Mouse (Mus musculus) embryo, embryonic 11 days (tissue): ENCODE results near the gene 4933405L10Rik.

Experiments used
- DNase-seq: peaks from one replicate; pipeline ENCODE4 v3.0.0-alpha.2; 2015

Gene 4933405L10Rik

DNA sequence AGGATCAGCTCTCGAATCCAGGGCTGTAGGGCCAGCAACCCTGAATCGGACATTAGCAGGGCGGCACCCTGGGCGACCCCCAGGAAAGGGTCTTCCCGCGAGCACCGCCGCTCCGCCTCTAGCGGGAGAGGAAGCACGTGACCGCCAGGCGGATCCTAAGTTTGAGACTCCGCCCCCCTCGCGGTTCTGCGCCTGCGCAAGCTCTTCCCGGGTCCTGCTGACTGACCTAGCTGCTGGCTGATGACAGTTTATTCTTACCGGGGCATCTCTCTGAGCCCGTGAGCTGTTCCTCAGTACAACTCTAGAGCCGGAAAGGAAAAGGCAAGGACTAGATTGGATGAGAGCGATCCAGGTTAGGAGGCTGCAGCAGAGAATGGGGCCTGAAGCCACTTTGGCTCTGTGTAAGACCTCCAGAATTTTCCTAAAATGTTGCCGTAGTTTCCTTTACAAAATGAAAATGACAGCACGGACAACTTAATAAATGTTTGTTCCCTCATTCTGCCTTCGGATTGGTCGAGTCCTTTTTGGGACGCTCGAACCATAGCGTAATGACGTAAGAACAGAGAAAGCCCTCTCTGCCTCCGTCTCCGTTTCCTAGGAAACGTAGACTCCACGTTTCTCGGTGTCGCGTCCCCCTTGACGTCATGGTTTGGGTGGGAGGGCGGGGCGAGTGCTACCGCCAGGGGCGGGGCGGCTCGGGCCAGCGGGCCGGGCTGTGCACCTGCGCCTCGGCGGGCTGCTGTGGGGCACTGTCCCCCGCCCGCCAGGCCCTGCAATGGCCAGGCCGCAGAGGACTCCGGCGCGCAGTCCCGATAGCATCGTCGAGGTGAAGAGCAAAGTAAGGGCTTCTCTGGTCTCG, 6.3 kb upstream of the 4933405L10Rik start, which contains the start of the genes Acd and Pard6a:
Gene Acd (minus strand): TSS at position 137 of the 859 bp plus-strand sequence.
Gene Pard6a (plus strand): TSS at position 183 of the 859 bp plus-strand sequence.
- peak; percentile 97 for DNase-seq

DNA sequence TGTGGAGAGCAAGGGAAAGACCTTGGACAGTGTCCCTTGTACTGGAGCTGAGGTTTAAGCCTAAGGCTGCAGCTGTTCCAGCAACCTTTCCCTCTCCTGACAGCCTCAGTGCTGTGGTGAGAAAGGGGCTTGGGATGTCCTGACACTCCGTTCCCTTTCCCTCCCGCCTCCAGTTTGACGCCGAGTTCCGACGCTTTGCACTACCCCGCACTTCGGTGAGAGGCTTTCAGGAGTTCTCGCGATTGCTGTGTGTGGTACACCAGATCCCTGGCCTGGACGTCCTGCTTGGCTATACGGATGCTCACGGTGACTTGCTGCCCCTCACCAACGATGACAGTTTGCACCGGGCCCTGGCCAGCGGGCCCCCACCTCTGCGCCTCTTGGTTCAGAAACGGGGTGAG, 5.5 kb upstream of the 4933405L10Rik start:
- peak; percentile 18 for DNase-seq

DNA sequence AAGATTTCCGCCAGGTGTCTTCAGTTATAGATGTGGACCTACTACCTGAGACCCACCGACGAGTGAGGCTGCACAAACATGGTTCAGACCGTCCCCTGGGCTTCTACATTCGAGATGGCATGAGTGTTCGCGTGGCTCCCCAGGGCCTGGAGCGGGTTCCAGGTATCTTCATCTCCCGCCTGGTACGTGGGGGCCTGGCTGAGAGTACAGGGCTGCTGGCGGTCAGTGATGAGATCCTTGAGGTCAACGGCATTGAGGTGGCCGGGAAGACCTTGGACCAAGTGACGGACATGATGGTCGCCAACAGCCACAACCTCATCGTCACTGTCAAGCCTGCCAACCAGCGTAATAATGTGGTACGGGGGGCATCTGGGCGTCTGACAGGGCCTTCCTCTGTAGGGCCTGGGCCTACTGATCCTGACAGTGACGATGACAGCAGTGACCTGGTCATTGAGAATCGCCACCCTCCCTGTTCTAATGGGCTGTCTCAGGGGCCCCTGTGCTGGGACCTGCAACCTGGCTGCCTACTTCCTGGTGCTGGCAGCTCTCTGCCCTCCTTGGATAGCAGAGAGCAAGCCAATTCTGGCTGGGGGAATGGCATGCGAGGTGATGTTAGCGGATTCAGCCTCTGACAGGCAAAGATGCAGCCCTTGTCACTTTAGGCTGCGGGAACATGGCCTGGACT, 4.6 kb upstream of the 4933405L10Rik start:
- no peak for DNase-seq

DNA sequence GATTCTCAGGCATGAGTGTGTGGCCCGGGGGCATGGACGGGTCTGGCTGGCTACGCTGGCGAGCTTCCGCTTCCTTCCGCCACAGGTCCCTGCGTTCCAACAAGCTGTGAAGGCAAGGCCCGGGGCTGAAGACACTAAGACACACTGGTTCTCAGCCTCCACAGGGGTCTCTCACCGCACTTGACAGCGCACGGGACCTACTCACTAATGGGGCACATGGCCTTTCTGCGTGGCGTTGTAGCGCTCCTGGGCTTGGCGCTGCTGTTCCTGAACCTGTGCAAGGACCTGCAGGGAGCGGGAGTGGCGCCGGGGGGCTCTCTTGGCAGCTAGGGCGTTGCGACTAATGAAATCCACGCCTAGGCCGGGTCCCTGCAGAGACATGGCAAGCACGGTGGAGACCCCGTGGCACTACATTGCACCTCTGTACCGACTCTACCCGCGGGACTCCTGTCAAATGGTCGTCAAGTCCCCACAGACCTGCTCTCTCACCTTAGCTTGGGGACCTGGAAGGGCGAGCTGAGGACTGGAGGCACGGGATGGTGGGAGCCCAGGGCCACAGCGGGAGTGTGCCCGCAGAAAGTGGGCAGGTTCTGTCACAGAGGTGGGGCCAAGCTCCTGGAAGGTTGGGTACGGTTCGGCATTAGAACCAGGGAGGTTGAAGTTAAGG, 3.2 kb upstream of the 4933405L10Rik start:
- no peak for DNase-seq

DNA sequence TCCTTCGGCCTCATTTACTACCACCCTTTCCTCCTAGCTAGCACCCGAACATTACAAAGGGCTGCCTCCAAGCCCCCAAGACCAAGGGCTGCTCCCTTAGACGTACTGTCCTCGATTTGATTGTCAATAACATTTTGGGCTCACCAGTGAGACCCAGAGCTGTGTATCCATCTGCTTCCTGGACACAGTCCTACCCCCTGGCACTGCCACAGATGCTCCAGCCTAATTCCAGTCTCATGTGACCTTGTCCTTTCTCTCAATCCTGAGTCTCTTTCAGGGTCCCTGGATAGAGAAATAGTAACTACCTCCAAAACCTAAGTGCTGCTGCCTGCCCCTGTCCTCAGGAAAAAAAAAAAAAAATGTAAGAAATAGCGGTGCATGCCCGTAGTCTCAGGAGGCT, 2.5 kb upstream of the 4933405L10Rik start:
- DNase-seq: no peak

DNA sequence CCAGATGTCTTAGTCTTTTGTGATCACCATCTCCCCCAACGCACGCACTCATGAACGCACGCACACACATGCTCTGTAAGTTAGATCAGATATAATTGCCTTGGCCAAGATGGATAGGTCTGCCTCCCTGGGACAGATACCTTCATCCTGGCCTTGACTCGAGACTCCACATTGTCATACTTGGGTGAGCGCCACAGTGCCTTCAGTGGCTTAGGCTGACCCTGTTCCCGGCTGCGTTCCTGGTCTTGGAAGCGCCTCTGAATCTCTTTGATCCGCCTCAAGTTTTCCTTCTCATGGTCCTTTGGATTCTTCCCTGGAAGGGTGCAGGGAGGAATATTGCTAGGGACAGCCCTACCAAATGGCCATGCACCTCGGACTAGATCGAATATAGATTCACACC, 1.0 kb upstream of the 4933405L10Rik start:
- DNase-seq: no peak

DNA sequence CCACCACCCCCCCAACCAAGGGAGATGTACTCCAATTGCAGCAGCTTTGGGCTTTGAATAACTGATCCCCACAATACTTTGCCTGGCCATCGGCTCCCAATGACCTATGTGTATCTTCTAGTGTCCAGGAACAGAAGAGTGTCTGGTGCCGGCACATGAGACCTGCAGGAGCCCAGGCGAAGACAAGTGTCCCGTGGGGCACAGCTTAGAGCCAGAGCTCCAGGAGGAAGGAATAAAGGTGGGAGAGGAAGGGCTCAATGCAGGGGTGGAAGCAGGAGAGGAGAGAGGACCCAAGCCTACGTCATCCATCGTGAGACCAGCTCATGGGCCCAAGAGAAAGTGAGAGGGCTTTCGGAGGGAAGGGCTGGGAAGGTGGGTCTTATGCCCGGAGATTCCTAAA, 1.2 kb downstream of the 4933405L10Rik start:
- no peak for DNase-seq

DNA sequence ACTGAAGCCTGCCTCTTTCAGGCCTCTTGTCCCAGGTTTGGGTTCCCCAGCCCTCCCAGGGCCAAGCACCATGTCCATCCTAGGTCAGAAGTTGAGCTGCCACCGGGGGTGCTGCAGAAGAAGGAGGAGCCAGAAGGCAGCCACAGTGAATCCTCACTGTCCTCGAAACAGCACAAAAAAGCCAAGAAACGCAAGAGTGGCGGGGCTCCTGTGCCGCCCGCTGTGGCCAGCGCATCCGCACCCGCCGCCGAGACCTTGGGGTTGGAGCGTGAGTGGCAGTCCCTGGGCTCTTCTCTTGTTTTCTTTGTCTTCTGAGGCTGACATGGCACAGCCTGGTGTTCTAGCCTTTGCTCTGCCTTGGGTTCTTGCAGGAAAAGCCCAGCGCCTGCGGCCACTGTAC, 1.9 kb downstream of the 4933405L10Rik start:
- DNase-seq: no peak

DNA sequence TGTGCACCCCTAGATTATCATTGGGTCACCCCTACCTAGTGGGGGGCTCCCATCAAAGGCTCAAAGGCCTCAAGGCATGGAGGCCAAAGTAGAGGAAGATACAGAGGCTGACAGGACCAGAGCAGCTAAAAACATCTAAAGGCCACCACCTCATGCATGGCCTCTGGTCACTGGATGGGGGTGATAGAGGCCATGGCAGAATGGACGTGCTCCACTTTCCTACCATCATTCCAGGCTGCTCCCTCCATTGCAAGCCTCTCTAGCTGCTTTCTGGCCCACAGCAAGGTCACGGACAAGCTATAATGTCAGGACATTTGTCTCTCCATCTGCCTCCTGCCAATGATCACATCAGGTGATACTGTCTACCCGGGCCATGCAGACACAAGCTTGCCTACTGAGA, 4.8 kb downstream of the 4933405L10Rik start:
- no peak for DNase-seq

DNA sequence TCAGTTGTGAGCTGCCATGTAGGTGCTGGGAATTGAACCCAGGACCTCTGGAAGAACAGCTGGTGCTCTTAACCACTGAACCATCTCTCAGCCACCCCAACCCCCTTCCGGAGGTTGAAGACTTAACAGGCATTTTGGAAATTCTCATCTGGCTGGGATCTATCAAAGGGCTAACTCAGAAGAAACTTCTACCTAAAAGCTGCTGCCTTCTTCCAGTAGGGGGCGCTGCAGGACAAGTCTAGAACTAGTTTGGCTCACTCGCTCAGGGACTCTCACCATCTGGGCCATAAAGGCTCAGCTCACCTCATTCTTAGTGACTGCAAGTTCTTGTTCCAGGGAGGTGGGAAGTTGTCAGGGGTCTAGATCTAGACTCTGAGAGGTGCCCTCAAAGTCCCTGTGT, 6.7 kb downstream of the 4933405L10Rik start:
- DNase-seq: peak; percentile 93

DNA sequence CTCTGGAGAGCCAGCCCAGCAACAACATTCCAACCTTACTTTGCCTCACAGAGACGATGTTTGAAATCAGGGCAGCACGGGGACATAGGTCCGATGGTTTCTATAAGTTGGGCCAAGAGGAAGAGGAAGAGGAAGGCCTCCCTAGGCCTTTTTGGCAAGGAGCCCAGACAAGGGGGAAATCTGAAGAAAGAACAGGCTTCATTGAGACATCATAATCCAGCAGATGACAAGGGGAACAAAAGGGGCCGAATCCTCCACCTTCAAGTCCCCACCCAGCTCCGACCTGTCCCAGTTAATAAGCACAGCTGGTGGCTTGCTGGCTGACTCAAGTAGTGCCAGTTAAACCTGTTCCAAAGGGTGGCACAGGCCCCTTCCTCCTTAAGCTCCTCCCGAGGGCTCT, 7.6 kb downstream of the 4933405L10Rik start:
- DNase-seq: no peak

DNA sequence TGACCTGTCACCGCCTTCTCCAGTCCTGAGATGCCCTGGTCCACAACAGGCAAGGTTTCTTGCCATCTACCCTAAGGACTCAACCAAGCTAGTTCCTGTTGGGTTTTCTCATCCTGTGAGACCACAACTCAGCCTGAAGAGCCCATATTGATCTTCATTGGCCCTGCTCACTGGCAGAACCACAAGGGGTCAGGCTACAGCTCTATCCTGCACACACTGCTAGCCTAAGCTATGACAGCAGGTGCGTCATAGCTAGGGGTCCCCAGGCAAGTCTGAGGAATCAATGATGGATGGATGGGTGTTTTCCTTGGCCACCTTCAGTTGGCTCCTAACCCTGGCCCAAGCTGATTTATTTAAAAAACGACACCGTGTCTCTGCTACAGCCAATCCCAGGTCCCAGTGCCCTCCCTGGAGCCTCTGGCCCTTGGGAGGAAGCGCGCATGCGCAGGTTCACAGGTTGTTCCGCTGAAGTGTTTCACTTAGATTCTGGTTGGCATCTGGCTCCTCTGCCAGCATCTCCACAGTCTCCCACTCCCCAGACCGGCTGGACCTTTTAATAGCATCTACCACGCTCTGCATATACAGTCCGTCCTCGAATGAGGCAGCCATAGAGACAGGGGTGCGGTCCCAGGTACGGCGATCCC, 9.0 kb downstream of the 4933405L10Rik start:
- no peak for DNase-seq

DNA sequence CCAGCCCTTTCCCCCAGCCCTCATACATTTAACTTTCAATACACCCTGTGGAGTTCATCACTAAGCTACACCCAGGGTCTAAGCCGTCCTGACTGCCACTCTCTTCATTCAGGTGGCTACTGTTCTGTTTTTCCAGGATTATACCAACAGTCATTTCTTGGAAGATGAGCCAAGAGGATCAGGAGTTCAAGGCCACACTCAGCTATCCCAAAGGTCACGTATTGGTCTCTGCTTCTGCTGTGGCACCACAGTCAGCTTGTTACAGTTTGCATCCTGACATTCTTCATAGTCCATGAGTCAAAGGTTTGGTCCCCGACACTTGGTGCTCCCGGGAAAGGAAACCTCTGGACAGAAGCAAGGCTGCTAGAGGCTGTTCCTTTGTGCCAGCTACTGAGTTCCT, 12.2 kb downstream of the 4933405L10Rik start:
- no peak for DNase-seq

DNA sequence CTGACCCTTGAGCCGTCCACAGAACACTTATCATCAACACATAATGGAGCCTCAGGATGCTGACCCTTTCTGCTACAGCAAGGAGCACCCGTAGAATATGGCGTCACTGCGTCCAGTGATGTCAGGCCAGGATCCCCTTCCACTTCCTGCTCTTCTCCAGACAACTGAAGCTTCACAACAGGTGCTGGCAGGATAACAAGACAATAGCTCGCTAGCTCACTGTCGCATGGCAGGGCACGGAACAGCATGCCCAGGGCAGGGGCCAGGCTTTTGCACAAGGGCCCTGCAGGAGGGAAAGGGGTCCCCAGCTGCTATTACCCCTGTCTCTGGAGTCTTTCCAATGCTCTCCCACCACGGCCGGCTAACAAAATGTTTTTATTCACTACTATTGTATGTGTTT, 15.4 kb downstream of the 4933405L10Rik start:
- DNase-seq: no peak

DNA sequence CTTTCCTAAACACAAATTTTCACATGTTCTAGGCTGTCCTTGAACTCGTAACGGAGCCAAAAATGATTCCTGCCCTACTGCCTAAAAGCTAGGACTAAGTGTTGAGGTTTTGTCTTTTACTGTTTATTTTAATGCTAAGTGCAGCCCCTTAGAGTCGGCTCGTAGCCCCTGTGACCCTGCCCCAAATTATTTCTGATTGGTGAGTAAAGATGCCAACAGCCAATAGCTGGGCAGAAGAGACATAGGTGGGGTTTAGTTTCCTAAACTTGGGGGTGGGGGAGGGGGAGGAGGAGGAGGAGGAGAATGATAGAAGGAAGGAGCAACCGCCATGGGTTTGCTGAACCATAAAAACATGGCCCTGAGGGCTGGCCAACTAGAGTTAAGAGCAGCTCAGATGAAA, 18.3 kb downstream of the 4933405L10Rik start:
- no peak for DNase-seq

DNA sequence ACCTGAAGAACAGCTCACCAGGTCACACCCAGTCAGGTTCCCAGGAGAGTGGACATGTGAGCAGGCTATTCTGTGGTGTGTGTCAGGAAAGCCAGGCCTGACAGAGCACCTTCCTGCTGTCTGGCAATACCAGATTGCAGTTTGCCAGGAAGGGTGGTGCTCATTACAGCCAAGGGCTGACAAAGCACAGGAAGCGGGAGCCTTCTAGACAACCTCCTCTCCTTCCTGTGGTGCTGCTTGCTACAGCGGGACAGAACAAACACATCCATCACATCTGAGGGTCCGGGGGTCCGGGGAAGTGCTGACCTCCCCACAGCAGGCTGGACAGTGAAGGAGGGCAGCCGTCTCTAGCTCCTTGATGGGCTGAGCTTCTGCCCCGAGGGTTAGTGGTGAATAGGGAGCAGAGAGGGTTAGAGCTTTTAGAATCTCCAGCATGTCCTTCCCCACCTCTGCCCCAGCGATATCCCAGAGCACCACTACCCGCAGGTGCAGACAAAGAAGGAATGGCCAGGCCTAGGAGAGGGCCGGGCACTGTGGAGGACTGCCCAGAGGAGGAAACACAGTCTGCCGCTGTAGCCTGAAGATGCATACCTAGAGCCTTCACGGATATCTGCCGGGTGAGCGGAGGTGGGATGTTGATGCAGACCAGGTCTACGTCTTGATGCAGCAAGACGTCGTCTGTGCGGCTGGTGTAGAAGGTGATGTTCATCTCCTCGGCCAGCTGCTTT, 20.1 kb downstream of the 4933405L10Rik start:
- peak; percentile 15 for DNase-seq

DNA sequence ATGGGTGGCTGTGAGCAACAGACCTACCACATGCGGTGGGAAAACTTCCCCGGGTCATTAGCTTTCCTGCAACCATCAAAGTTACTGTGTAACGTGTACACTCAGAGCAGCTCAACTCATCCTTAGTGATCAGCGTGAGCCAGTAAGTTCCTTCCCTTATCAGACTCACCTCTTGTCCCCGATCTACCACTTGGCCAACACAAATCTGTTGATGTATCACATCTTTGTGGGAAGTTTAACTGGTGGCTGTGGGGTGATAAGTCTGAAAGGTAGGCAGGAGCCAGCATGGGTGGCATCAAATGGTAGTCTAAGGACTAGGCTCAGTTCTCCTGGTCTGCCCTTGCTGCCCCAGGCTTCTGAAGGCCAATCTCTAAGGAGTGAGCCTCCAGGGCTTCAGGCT, 24.7 kb downstream of the 4933405L10Rik start:
- no peak for DNase-seq

DNA sequence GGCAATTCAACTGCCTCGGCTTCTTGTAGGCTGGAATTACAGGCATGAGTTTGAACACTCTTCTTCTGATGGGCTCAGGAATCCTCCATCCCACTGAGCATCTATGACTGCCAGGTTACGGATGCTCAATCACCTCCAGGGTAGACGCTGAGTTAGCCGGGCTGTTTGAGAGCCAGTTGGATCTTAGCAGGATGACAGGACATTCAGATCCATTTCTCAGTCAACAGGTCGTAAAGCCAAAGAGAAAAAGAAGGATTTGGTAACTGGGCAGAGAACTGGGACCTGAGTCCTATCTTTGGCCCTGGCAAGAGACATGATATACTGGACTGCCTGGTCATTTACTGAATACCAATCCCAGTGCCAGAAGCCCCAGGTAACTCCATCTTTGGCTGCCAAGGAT, 31.8 kb downstream of the 4933405L10Rik start:
- no peak for DNase-seq

DNA sequence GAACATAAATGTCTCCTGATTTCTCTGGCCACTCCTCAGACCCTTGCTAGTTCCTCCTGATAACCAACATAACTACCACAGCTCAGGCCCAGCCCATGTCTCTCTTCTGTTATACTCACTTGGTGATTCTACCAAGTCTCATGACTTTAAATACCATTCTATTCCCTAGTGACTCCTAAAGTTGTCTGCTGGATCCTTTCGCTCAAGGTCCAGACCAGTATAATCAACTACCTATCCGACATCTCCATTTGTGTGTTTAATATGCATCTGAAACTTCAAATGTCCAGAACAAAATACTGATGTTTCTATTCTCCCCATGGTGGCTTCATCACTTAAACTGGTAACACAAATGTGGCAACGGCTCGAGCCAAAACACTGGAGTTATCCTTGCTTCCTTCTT, 35.8 kb downstream of the 4933405L10Rik start:
- no peak for DNase-seq

DNA sequence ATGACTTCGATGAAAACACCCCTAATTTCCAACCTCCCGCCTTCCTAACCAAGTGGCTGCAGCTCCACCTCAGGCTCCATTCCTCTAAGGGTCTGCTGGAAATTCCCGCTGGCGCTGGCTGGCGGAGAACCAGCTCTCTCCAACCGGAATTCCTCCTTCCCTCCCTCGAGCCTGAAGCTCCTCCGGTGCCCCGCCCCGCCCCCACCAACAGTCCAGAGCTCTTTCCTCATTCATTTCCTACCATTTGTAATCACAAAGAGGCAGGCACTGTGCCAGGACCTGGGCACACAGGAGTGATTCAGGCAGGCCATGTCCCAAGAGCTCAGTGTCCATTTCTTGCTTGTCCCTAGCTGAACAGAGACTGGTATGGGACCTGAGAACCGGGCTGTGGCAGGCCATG, 43.2 kb downstream of the 4933405L10Rik start:
- DNase-seq: peak; percentile 60

DNA sequence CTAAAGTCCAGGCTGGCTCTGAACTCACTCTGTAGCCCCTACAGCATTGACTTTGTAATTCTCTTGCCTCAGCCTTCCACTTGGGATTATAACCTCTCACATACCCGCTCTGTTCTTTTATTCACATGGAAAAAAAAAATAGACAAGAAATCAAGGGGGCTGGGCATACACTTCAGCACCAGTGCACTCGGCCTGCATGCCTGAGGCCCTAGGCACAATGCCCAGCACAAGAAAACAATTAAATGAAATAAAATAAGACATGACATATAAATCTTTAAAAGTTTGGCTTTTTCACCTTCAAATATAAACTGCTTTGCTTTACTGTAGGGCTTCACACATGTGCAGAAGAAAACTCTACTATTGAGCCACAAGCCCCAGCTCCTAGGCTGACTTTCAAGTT, 46.5 kb downstream of the 4933405L10Rik start:
- no peak for DNase-seq

DNA sequence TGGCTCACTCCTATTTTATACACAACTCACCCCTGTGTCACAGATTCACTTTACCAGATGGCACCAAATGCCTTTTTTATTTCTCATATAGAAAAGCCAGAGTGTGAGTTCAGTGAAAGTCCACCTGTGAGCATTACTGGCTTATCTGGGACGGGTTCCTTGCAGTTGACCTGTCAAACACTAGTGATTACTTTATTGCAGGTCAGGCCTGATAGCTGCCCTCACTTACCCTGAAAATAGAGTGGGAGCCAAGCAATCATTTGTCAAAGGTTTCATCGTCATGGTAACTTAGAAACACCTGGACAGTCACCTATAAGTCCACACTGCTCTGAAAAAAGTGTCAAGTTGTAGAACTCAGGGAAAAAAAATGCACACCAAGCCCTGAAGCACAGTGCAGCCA, 47.2 kb downstream of the 4933405L10Rik start:
- DNase-seq: no peak
